Mouse (Mus musculus): Measurements from ENCODE around the gene Gm38392. TPM values are rescaled to one million over a fixed set of nuclear protein-coding genes. Genes with fewer than 3 reads are reported as not detected.

The Gm38392 gene
- polyA plus RNA-seq, 1 experiment, result not detected

DNA sequence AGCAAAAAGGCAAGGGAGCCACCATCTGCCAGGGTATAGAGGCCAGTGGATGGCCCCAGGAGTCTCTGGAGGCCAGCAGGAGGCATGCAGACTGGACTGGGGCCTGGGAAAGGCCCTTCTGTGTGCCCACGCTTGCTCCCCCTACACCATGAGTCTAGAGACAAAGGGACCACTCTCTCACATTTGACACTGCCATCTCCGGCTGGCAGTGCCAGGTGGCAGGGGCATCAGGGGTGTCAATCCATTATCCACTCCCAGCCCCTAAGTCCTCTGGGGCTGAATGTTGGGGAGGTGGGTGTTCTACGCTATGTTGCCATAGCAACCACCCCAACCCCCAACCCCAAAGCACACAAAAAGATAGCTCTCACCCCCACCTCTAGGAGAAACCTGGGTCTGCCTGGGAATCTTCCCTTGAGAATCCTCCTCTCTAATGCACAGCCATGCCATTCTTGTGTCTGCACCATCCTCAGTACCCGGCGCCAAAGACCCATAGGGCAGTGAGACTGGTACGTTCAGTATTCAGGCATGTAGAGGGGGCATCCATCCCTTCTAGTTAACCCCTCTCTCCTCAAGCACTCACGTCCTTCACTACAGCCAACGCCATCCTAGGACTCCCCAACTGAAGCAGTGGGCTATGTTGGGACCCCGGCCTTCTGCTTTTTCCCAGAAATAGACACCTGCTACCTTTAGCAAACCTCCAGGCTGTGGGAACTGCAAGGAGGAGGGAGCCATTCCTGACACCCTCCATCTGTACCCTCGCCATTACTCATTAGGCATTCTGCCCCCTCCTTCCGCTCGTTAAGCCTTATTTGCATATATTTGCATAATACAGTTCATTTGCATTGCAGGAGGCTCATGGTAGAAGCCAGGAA lies 65.3 kb downstream of the Gm38392 start:
- no peak overlapping the region for H3K4me3 ChIP-seq (replicated peaks; ENCODE audit: insufficient read depth, low read depth, low read length)
- WGBS, result 26% methylated on average over 12 of the region's 12 CpGs
- peak overlapping the region; percentile 10 for H3K27ac ChIP-seq (ENCODE audit: insufficient read depth, low read length)
- peak; percentile 62 to 68 for DNase-seq
- TF ChIP-seq POLR2A (IDR thresholded peaks at IDR 0.05; ENCODE audit: borderline replicate concordance, insufficient read depth, low read length) (no peak), CTCF (IDR thresholded peaks at IDR 0.05; ENCODE audit: borderline replicate concordance, insufficient read depth, low read depth, low read length) (no peak)
- no peaks in the 10 kb centered on the region for H3K27me3 ChIP-seq (ENCODE audit: control insufficient read depth, insufficient read depth, low read length)
- peaks cover 66% of the 10 kb centered on the region for H3K4me1 ChIP-seq (ENCODE audit: control insufficient read depth, insufficient read depth, low read length)

DNA sequence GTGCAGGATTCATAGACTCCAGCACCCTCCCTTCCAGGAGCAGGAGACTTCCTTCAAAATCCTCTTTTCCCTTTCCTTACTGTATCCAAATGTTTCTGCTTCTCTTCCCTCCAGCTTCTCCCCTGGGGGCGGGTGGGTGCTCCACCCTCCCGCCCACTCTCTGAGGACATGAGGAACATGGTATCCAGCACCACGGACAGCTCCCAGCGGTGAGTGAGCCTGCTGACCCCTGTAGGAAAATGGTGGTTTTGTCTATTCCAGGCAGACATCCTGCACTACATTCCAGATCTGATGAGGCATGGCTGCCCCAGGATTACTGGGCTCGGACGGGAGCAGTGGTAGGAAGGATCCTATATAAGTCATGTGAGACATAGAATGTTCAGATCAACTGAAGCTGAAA lies 66.2 kb downstream of the Gm38392 start:
- TF ChIP-seq CTCF (IDR thresholded peaks at IDR 0.05; ENCODE audit: borderline replicate concordance, insufficient read depth, low read depth, low read length), result no peak
- TF ChIP-seq POLR2A (IDR thresholded peaks at IDR 0.05; ENCODE audit: borderline replicate concordance, insufficient read depth, low read length), result no peak
- 25% methylated on average over 6 of the region's 6 CpGs for WGBS
- H3K27me3 ChIP-seq (ENCODE audit: control insufficient read depth, insufficient read depth, low read length), result no peaks in the 10 kb centered on the region
- DNase-seq, result no peak
- peaks cover 58% of the 10 kb centered on the region for H3K4me1 ChIP-seq (ENCODE audit: control insufficient read depth, insufficient read depth, low read length)
- no peak overlapping the region for H3K4me3 ChIP-seq (replicated peaks; ENCODE audit: insufficient read depth, low read depth, low read length)
- H3K27ac ChIP-seq (ENCODE audit: insufficient read depth, low read length), result peak overlapping the region; percentile 10; the same call in 1 of the 2 replicates

DNA sequence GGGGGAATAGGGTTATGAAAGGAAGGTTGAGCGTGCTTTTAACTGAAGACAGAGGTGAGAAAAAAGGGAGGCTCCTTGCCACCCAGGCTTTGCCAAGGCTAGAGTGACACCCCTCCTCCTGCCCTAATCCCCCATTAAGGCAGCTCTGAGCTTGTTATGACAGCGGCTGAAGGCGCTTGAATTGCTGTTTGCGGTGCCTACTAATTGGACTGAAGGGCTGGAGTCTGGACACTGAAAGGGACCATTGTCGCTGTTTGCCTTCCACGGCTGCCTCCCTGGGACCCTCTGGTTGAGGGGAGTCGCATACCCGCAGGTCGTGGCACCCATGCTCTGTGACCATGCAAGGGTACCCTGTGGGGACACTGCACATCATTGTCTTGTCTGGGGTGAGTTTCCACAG lies 67.1 kb downstream of the Gm38392 start:
- DNase-seq, result no peak
- TF ChIP-seq CTCF (IDR thresholded peaks at IDR 0.05; ENCODE audit: borderline replicate concordance, insufficient read depth, low read depth, low read length) (no peak), POLR2A (IDR thresholded peaks at IDR 0.05; ENCODE audit: borderline replicate concordance, insufficient read depth, low read length) (no peak)
- no peak overlapping the region for H3K4me3 ChIP-seq (replicated peaks; ENCODE audit: insufficient read depth, low read depth, low read length)
- H3K27ac ChIP-seq (ENCODE audit: insufficient read depth, low read length), result peak overlapping the region; percentile 10
- WGBS, result 35% methylated on average over 9 of the region's 9 CpGs
- peaks cover 49% of the 10 kb centered on the region for H3K4me1 ChIP-seq (ENCODE audit: control insufficient read depth, insufficient read depth, low read length)
- H3K27me3 ChIP-seq (ENCODE audit: control insufficient read depth, insufficient read depth, low read length), result no peaks in the 10 kb centered on the region

DNA sequence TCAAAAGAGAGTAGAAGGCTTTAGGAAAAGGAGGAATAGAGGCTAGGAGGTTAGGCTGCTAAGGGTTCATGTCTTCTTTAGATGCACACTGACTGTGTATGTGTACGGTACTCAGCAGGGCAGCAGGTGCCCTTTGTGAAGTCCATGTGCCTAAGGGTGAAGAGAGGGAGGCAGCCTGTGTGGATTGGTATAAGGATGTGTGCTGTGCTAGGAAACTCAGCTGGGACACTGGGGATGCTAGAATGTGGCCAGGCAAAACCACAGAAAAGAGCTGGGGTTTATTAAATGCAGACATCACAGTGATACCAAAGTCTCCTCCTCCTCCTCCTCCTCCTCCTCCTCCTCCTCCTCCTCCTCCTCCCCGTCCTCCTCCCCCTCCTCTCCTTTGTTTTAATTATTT lies 69.3 kb downstream of the Gm38392 start:
- peak in 1 of 2 experiments; percentile 31 for DNase-seq
- H3K27me3 ChIP-seq (ENCODE audit: control insufficient read depth, insufficient read depth, low read length), result no peaks in the 10 kb centered on the region
- H3K4me1 ChIP-seq (ENCODE audit: control insufficient read depth, insufficient read depth, low read length), result peaks cover 36% of the 10 kb centered on the region
- TF ChIP-seq CTCF (IDR thresholded peaks at IDR 0.05; ENCODE audit: borderline replicate concordance, insufficient read depth, low read depth, low read length), result no peak
- no peak for TF ChIP-seq POLR2A (IDR thresholded peaks at IDR 0.05; ENCODE audit: borderline replicate concordance, insufficient read depth, low read length)
- 14% methylated on average over 2 of the region's 2 CpGs for WGBS
- H3K27ac ChIP-seq (ENCODE audit: insufficient read depth, low read length), result 0 out of 2 replicates have a peak overlapping the region, but pooled peaks have one; percentile 80
- peak overlapping the region; percentile 6 for H3K4me3 ChIP-seq (replicated peaks; ENCODE audit: insufficient read depth, low read depth, low read length)

DNA sequence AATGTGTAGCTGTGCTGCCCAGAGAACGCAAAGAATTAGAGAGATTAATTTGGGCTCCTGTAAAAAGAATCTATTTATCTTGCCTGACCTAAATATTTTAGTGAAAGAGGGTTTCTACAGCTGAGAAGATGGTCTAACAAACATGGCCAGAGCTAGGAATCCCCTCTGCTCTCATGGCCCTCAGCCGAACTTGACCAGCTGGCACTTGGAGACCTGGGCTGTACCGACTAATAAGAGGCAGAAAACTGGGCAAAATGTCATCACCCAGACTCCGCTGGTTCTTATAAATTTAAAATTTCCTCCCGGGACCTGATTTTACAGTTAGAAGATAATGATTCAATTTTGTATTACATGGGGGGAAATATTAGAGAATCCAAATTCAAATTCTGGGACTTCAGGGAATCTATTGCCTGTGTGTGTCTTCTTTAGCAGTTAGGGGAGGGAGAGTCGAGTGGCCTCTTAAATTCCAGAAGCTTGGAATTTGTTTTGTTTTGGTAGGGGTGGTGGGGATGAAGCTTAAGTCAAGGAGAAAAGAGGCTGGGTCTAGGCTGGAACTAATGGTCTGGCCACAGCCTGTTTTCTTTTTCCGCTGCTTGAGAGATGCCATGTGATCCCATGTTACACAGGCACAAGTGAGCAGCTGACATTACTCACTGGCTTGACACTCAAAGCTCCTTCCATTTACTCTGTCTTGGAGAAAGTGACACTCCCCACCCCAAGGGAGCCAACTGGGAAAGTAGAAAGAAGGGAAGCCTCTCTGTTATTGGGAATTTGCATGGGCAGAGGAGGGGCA lies 70.3 kb downstream of the Gm38392 start:
- Histone ChIP-seq H3K4me1 (ENCODE audit: control insufficient read depth, insufficient read depth, low read length) (peaks cover 30% of the 10 kb centered on the region), H3K27ac (ENCODE audit: insufficient read depth, low read length) (peak overlapping the region; percentile 80), H3K4me3 (replicated peaks; ENCODE audit: insufficient read depth, low read depth, low read length) (peak overlapping the region; percentile 67), H3K27me3 (ENCODE audit: control insufficient read depth, insufficient read depth, low read length) (no peaks in the 10 kb centered on the region)
- DNase-seq, result peak; percentile 83 to 89
- TF ChIP-seq POLR2A (IDR thresholded peaks at IDR 0.05; ENCODE audit: borderline replicate concordance, insufficient read depth, low read length), result 0 out of 2 replicates have a peak, but pooled peaks have one; percentile 18
- no peak for TF ChIP-seq CTCF (IDR thresholded peaks at IDR 0.05; ENCODE audit: borderline replicate concordance, insufficient read depth, low read depth, low read length)
- 14% methylated on average over 7 of the region's 7 CpGs for WGBS

DNA sequence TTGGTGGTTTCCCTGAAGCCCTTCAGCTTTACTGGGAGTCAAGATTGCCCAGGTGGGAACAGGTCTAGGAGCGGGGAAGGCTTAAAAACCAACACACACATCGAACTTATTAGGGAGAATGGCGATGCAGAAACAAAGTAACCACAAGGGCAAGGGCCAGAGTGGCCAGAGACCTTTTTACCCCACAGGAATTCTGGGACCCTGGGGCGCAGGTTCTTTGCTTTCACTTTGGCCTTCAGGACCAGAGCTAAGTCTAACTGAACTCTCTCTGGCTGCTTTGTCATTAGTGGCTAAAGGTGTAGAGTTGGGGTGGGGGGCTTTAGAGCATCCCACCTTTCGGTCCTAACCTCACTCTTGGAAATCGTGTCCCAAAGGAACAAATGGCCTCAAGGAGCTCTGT lies 70.9 kb downstream of the Gm38392 start:
- H3K27ac ChIP-seq (ENCODE audit: insufficient read depth, low read length), result peak overlapping the region; percentile 80
- WGBS, result 12% methylated on average over 6 of the region's 6 CpGs
- peak overlapping the region; percentile 67 for H3K4me3 ChIP-seq (replicated peaks; ENCODE audit: insufficient read depth, low read depth, low read length)
- TF ChIP-seq POLR2A (IDR thresholded peaks at IDR 0.05; ENCODE audit: borderline replicate concordance, insufficient read depth, low read length) (no peak), CTCF (IDR thresholded peaks at IDR 0.05; ENCODE audit: borderline replicate concordance, insufficient read depth, low read depth, low read length) (no peak)
- no peaks in the 10 kb centered on the region for H3K27me3 ChIP-seq (ENCODE audit: control insufficient read depth, insufficient read depth, low read length)
- peak in 1 of 2 experiments; percentile 39 for DNase-seq
- peaks cover 24% of the 10 kb centered on the region for H3K4me1 ChIP-seq (ENCODE audit: control insufficient read depth, insufficient read depth, low read length)

DNA sequence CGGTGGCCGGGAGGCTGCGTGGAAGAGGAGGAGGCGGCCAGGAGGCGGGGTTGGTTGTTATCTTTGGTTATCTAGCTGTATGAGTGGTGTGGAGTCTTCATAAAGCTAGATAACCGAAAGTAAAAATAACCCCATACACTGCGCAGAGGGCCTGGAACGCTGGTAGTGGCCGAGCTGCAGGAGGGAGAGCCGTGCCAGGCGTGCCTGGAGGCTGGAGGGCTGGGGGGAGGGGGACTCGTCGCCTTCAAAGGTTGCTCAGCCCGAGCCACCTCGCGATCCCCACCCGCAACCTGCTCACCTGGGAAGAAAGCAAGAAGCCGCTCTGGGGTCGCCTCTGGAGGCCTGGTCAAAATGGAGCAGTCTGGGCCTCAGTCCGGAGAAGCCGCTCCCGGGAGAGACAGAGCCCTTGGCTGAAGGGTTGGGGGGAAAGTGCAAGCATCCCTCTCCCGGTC lies 71.4 kb downstream of the Gm38392 start:
- 3% methylated on average over 23 of the region's 23 CpGs for WGBS
- peak; percentile 76 for DNase-seq

More for the DNA sequence above, 71.4 kb downstream of the Gm38392 start:
- no peak for TF ChIP-seq POLR2A (IDR thresholded peaks at IDR 0.05; ENCODE audit: borderline replicate concordance, insufficient read depth, low read length)
- TF ChIP-seq CTCF (IDR thresholded peaks at IDR 0.05; ENCODE audit: borderline replicate concordance, insufficient read depth, low read depth, low read length), result no peak
- peak overlapping the region; percentile 80 for H3K27ac ChIP-seq (ENCODE audit: insufficient read depth, low read length)
- H3K27me3 ChIP-seq (ENCODE audit: control insufficient read depth, insufficient read depth, low read length), result no peaks in the 10 kb centered on the region
- peaks cover 19% of the 10 kb centered on the region for H3K4me1 ChIP-seq (ENCODE audit: control insufficient read depth, insufficient read depth, low read length)
- peak overlapping the region; percentile 67 for H3K4me3 ChIP-seq (replicated peaks; ENCODE audit: insufficient read depth, low read depth, low read length)

All from cerebellum, adult 2 months (tissue).